Mouse (Mus musculus) testis, adult 2 months (tissue): ENCODE measurements around the gene Actg1. TPM values are rescaled to one million over a fixed set of nuclear protein-coding genes. Genes with fewer than 3 reads are reported as not detected.

Experiments
- H3K27ac ChIP-seq: fragments of 200-500 bp; 2 replicates; pipeline ENCODE4 v1.5.1; 2012; ENCODE audit warnings: low read depth, low read length; ENCODE audit not compliant: control insufficient read depth, insufficient read depth
- H3K27me3 ChIP-seq: fragments of 200-500 bp; 2 replicates; pipeline ENCODE4 v1.6.1; 2012; ENCODE audit warnings: mild to moderate bottlenecking, low read length, moderate library complexity; ENCODE audit not compliant: control insufficient read depth, insufficient read depth
- H3K36me3 ChIP-seq: fragments of 200-500 bp; 2 replicates; pipeline ENCODE4 v1.6.1; 2012; ENCODE audit warnings: mild to moderate bottlenecking, low read length; ENCODE audit not compliant: control insufficient read depth, insufficient read depth
- H3K4me1 ChIP-seq: fragments of 200-500 bp; 2 replicates; pipeline ENCODE4 v1.6.1; 2012; ENCODE audit warnings: low read length; ENCODE audit not compliant: control insufficient read depth, insufficient read depth
- H3K4me3 ChIP-seq: fragments of 200-500 bp; 2 replicates; pipeline ENCODE4 v1.5.1; 2012; ENCODE audit warnings: low read depth, mild to moderate bottlenecking, low read length, moderate library complexity, mixed read lengths; ENCODE audit not compliant: control insufficient read depth
- CTCF ChIP-seq: fragments of 200-500 bp; IDR thresholded peaks from 2 replicates; pipeline ENCODE4 v1.5.1; 2012; ENCODE audit warnings: low read depth, mild to moderate bottlenecking, inconsistent platforms, low read length, moderate library complexity; ENCODE audit not compliant: control insufficient read depth, insufficient read depth, insufficient replicate concordance
- POLR2A ChIP-seq: fragments of 200-500 bp; IDR thresholded peaks from 2 replicates; pipeline ENCODE4 v1.6.1; 2012; ENCODE audit warnings: low read depth, mild to moderate bottlenecking, inconsistent platforms, low read length, moderate library complexity; ENCODE audit not compliant: control insufficient read depth
- polyA plus RNA-seq: library from polyadenylated mRNA; depleted of rRNA; stranded (reverse); fragments of >200 nt; gene quantifications from 2 replicates; pipeline ENCODE4 v1.2.3, GENCODE M21; 2012

Actg1 gene
- polyA plus RNA-seq, 1 experiment: 672 TPM

DNA sequence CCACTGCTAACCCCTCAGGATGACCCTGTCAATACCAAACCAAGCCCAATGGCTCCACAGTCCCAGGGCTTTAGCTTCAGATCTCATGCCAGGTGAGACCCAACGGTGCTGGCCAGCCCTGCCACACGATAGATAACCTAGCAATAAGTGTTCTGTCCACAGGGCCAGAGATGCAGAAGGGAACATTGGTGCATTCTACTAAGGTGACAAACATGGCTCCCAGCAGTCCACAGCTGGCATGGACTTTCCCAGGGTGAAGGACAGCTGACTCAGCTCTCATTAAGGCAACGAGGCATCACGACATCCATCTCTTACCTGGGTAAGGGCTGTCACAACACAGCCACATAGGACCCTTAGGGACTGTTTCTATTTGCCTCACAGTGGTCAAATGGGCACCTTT, 32.8 kb upstream of the Actg1 start:
- no peak overlapping the region for H3K4me3 ChIP-seq
- H3K4me1 ChIP-seq: peaks cover 17% of the 10 kb centered on the region
- H3K36me3 ChIP-seq: no peaks in the 10 kb centered on the region; the same call in none of the 2 replicates
- H3K27me3 ChIP-seq: no peaks in the 10 kb centered on the region
- TF ChIP-seq CTCF: no peak
- TF ChIP-seq POLR2A: no peak
- no peak overlapping the region for H3K27ac ChIP-seq

DNA sequence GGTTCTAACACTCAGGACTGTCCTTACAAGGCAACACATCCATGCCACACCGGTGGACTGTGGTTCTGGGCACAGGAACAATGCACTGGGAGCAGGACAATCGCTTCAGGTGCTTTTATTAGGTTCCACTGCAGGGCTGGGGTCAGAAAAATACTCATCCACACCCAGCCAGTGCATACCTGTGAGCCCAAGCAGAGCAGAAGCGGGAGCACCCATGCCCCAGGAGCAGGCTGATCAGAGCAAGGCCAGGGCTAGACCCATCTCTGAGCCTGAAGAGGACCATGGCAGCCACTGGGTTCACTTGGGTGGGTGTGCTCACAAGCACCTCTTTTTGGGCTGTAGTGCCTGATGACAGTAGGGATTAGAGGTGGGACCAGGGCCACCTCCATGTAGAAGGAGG, 31.9 kb upstream of the Actg1 start:
- Histone ChIP-seq H3K36me3 (no peaks in the 10 kb centered on the region; the same call in none of the 2 replicates), H3K27me3 (no peaks in the 10 kb centered on the region), H3K4me1 (peaks cover 17% of the 10 kb centered on the region), H3K4me3 (no peak overlapping the region), H3K27ac (no peak overlapping the region)
- TF ChIP-seq CTCF: no peak
- no peak for TF ChIP-seq POLR2A

DNA sequence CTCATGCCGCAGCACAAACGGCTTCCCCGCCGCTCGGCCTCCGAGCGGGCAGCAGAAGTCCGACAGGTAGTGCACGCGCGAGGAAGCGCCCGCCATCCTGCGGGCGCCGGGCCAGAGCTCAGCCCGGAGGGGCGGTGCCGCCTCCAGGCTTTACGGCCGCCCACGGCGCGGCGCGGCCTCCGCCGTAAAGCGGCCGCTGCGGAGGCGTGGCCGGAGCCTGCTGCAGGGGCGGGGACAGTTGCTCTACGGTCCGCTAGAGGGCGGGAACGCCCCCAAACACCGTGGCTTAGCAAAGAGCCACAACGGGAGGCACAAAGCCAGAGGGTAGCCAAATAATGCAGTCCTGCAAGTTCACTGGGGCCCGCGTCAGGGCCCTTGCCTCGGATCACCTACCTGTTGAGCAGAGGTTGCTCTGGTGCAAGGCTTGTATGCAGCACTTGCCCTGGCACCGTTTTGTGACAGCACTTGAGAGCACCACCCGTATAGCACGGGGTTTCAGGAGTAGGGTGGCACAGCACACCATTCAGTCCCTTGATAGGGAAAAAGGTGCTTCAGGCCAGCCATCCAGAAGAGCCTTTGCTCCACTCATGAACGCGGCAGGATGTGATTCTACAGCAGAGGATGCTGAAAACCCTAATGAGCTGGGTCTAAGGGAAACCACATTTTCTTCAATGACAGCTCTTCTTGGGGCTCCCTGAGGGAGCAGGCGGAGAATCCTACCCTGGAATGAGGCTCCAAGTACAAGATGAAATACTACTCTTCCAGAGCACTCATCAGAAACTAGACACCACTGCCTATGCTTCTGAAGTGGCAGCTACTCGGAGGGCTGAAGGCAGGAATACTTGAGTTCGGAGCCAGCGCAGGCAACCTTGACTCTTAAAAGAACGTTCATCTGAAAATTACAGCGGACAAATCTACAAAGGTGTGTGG, 30.5 kb upstream of the Actg1 start, which contains the start of gene Faap100:
Faap100 (minus strand) TSS at position 154 of the 930 bp plus-strand sequence.
- TF ChIP-seq POLR2A (peak; percentile 73), CTCF (peak; percentile 60)
- peaks cover 17% of the 10 kb centered on the region for H3K4me1 ChIP-seq
- H3K4me3 ChIP-seq: peak within 1 kb of the TSS; percentile 96
- peak within 1 kb of the TSS; percentile 89 for H3K27ac ChIP-seq
- no peaks in the 10 kb centered on the region for H3K27me3 ChIP-seq
- H3K36me3 ChIP-seq: no peaks in the 10 kb centered on the region; the same call in none of the 2 replicates

DNA sequence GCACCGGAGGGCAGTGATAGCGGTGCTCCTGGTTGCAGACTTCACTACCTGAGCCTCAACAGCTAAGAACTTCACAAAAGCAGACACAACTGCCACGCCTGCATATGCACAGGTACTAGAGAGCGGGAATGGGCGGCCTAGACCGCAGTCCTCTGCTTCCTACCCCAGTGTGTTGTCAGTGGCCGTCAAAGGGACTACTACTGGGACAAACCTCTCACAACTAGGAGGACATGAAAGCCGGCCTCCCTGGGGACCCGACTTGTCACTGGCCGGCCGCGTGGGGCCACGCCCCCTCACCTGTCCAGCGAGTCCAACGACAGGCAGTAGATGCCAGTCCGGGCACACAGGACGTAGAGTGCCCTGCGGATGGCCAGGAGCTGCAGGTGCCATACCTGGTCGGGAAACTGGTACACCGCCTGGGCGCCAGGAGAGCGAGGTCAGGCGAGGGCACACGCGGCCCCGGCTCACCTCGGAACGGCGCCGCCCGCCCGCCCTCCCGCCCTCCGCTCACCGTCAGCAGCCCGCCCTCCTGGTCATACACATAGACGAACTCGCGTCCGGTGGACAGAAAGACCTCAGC, 29.8 kb upstream of the Actg1 start:
- TF ChIP-seq POLR2A (no peak), CTCF (no peak)
- H3K36me3 ChIP-seq: no peaks in the 10 kb centered on the region; the same call in none of the 2 replicates
- H3K4me3 ChIP-seq: peak overlapping the region; percentile 96
- H3K27me3 ChIP-seq: no peaks in the 10 kb centered on the region
- H3K4me1 ChIP-seq: peaks cover 17% of the 10 kb centered on the region
- H3K27ac ChIP-seq: peak overlapping the region; percentile 89

DNA sequence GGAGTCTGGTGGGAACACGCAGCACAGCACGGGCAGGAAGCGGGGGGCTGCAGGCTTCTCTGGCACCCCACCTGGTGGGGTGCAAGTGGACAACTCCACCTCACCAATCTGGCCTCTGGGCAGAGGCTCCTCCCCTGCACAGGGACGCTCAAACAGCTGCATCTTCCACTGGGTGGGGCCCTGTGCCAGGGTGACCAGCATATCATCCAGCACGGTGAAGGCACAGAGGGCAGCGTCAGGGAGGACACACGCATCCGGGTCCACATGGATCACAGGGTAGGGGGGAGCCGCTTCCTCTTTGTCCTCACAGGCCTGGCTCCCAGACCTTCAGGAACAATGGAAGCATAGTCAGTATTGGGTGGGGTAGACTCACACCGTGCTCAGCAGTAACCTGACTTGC, 29.0 kb upstream of the Actg1 start:
- H3K4me1 ChIP-seq: peaks cover 17% of the 10 kb centered on the region
- TF ChIP-seq POLR2A (no peak), CTCF (no peak)
- H3K4me3 ChIP-seq: peak overlapping the region; percentile 96; the same call in 1 of the 2 replicates
- H3K27ac ChIP-seq: no peak overlapping the region
- H3K27me3 ChIP-seq: no peaks in the 10 kb centered on the region
- H3K36me3 ChIP-seq: no peaks in the 10 kb centered on the region; the same call in none of the 2 replicates

DNA sequence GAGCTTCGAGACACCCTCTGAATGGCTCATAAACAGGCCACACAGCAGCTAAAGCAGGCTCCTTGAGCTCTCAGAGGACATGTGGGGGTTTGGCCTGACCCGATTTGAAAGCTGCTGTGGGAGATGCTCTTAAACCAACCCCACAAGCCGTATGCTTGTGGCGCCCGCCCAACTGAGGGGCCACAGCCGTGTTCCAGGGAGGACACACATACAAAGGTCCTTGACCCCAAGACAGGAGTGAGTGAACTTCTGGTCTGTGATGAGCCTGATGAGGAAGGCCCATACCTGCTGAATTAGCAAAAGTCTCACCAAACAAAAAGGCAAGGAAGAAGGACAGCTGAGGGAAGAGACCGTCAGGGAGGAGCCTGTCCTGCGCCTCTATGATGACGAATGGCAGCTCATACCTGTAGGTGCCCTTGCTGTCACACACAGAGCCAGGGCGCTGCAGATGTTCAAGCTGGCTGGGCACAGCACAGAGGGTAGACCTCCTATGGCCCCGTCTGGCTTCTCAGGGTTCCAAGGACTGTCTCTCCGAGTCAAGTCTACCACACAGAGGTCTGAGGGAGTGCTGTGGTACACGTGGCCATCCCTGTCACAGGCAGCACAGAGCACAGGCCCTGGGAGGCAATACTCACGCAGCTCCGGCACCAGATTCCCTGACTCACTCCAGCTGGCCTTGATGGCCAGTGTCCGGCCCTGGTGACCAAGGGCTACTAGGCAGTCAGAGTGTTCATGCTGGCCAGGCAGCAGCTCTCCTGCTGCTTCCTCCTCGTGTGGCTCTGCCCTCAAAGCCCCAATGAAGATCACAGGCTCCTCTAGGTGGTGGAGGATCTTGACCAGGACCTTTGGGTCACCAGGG, 28.2 kb upstream of the Actg1 start:
- Histone ChIP-seq H3K27me3 (no peaks in the 10 kb centered on the region), H3K4me3 (no peak overlapping the region), H3K36me3 (no peaks in the 10 kb centered on the region; the same call in none of the 2 replicates), H3K27ac (no peak overlapping the region), H3K4me1 (peaks cover 17% of the 10 kb centered on the region)
- TF ChIP-seq CTCF: no peak
- TF ChIP-seq POLR2A: no peak
